Mouse (Mus musculus) heart, adult 2 months (tissue): Measurements from ENCODE around the gene Hmga1.

Experiments used
- CTCF ChIP-seq: fragments of 200-600 bp; IDR thresholded peaks from 2 replicates; pipeline ENCODE4 v1.8.1; 2022; ENCODE audit warnings: antibody characterized with exemption, mild to moderate bottlenecking, moderate library complexity
- POLR2A ChIP-seq: fragments of 200-500 bp; IDR thresholded peaks from 2 replicates; pipeline ENCODE4 v1.6.1; 2011; ENCODE audit warnings: mild to moderate bottlenecking, low read depth, low read length, control low read depth; ENCODE audit not compliant: insufficient read depth

- TF ChIP-seq CTCF = no peak
- no peak for TF ChIP-seq POLR2A
Measured at GRCm38 (mm10) chr17:27580392-27581068, 24.2 kb downstream of the Hmga1 start.
